Mouse (Mus musculus): ENCODE measurements at regions not wholly inside any gene's neighbourhood (a gene's known extent, or its start where the extent isn't known, plus 50 kb on each side); places are given as distances from the start of the nearest gene placed in this dataset.
"Not testable (repeated sequence)": the region's sequence is repeated elsewhere in the genome, so short reads cannot be mapped to it uniquely, and the experiment has no call there.

GRCm38 (mm10) chr7:137667165-137667564 lies 229.8 kb downstream of the Glrx3 start:
- 84% methylated on average over 2 of the region's 2 CpGs for WGBS
- no peaks in the 10 kb centered on the region for H3K4me1 ChIP-seq (ENCODE audit: control insufficient read depth, insufficient read depth, low read length)
- no peak overlapping the region for H3K27ac ChIP-seq (ENCODE audit: control insufficient read depth, insufficient read depth, low read depth, low read length, poor library complexity)
- no peak overlapping the region for H3K4me3 ChIP-seq (replicated peaks; ENCODE audit: control insufficient read depth, low read depth, low read length)
- TF ChIP-seq POLR2A (IDR thresholded peaks at IDR 0.05; ENCODE audit: borderline replicate concordance, control insufficient read depth, low read depth, low read length) (no peak), CTCF (IDR thresholded peaks at IDR 0.05; ENCODE audit: control insufficient read depth, insufficient read depth, low read length) (no peak)

GRCm38 (mm10) chr7:137671156-137671555 lies 233.7 kb downstream of the Glrx3 start:
- 46% methylated on average over 4 of the region's 4 CpGs for WGBS
- Histone ChIP-seq H3K4me3 (replicated peaks; ENCODE audit: control insufficient read depth, low read depth, low read length) (no peak overlapping the region), H3K27ac (ENCODE audit: control insufficient read depth, insufficient read depth, low read depth, low read length, poor library complexity) (no peak overlapping the region), H3K4me1 (ENCODE audit: control insufficient read depth, insufficient read depth, low read length) (no peaks in the 10 kb centered on the region)
- no peak for TF ChIP-seq CTCF (IDR thresholded peaks at IDR 0.05; ENCODE audit: control insufficient read depth, insufficient read depth, low read length)
- TF ChIP-seq POLR2A (IDR thresholded peaks at IDR 0.05; ENCODE audit: borderline replicate concordance, control insufficient read depth, low read depth, low read length), result no peak

- WGBS, result 70% methylated on average over 1 of the region's 1 CpGs
Observed at GRCm38 (mm10) chr7:137674596-137674995, 237.2 kb downstream of the Glrx3 start.

GRCm38 (mm10) chr7:137675381-137675780 lies 238.0 kb downstream of the Glrx3 start:
- WGBS, result 73% methylated on average over 5 of the region's 5 CpGs
- Histone ChIP-seq H3K4me1 (ENCODE audit: control insufficient read depth, insufficient read depth, low read length) (no peaks in the 10 kb centered on the region), H3K27ac (ENCODE audit: control insufficient read depth, insufficient read depth, low read depth, low read length, poor library complexity) (no peak overlapping the region), H3K4me3 (replicated peaks; ENCODE audit: control insufficient read depth, low read depth, low read length) (no peak overlapping the region)
- TF ChIP-seq CTCF (IDR thresholded peaks at IDR 0.05; ENCODE audit: control insufficient read depth, insufficient read depth, low read length), result no peak
- no peak for TF ChIP-seq POLR2A (IDR thresholded peaks at IDR 0.05; ENCODE audit: borderline replicate concordance, control insufficient read depth, low read depth, low read length)

More at GRCm38 (mm10) chr7:137674596-137674995, 237.2 kb downstream of the Glrx3 start:
- Histone ChIP-seq H3K4me1 (ENCODE audit: control insufficient read depth, insufficient read depth, low read length) (no peaks in the 10 kb centered on the region), H3K4me3 (replicated peaks; ENCODE audit: control insufficient read depth, low read depth, low read length) (no peak overlapping the region), H3K27ac (ENCODE audit: control insufficient read depth, insufficient read depth, low read depth, low read length, poor library complexity) (no peak overlapping the region)
- no peak for TF ChIP-seq CTCF (IDR thresholded peaks at IDR 0.05; ENCODE audit: control insufficient read depth, insufficient read depth, low read length)
- TF ChIP-seq POLR2A (IDR thresholded peaks at IDR 0.05; ENCODE audit: borderline replicate concordance, control insufficient read depth, low read depth, low read length), result no peak

- Histone ChIP-seq H3K27ac (ENCODE audit: control insufficient read depth, insufficient read depth, low read depth, low read length, poor library complexity) (no peak overlapping the region), H3K4me3 (replicated peaks; ENCODE audit: control insufficient read depth, low read depth, low read length) (no peak overlapping the region), H3K4me1 (ENCODE audit: control insufficient read depth, insufficient read depth, low read length) (no peaks in the 10 kb centered on the region)
- 69% methylated on average over 6 of the region's 6 CpGs for WGBS
- no peak for TF ChIP-seq CTCF (IDR thresholded peaks at IDR 0.05; ENCODE audit: control insufficient read depth, insufficient read depth, low read length)
- TF ChIP-seq POLR2A (IDR thresholded peaks at IDR 0.05; ENCODE audit: borderline replicate concordance, control insufficient read depth, low read depth, low read length), result no peak
Observed at GRCm38 (mm10) chr7:137684826-137685225, 247.4 kb downstream of the Glrx3 start.

- 43% methylated on average over 6 of the region's 6 CpGs for WGBS
- TF ChIP-seq CTCF (IDR thresholded peaks at IDR 0.05; ENCODE audit: control insufficient read depth, insufficient read depth, low read length) (no peak), POLR2A (IDR thresholded peaks at IDR 0.05; ENCODE audit: borderline replicate concordance, control insufficient read depth, low read depth, low read length) (no peak)
- H3K4me3 ChIP-seq (replicated peaks; ENCODE audit: control insufficient read depth, low read depth, low read length), result no peak overlapping the region
- no peak overlapping the region for H3K27ac ChIP-seq (ENCODE audit: control insufficient read depth, insufficient read depth, low read depth, low read length, poor library complexity)
- no peaks in the 10 kb centered on the region for H3K4me1 ChIP-seq (ENCODE audit: control insufficient read depth, insufficient read depth, low read length)
Observed at GRCm38 (mm10) chr7:137685320-137685719, 247.9 kb downstream of the Glrx3 start.

GRCm38 (mm10) chr7:137696831-137697230 lies 259.4 kb downstream of the Glrx3 start:
- 83% methylated on average over 5 of the region's 5 CpGs for WGBS
- H3K4me3 ChIP-seq (replicated peaks; ENCODE audit: control insufficient read depth, low read depth, low read length), result no peak overlapping the region
- no peak overlapping the region for H3K27ac ChIP-seq (ENCODE audit: control insufficient read depth, insufficient read depth, low read depth, low read length, poor library complexity)
- H3K4me1 ChIP-seq (ENCODE audit: control insufficient read depth, insufficient read depth, low read length), result no peaks in the 10 kb centered on the region
- TF ChIP-seq CTCF (IDR thresholded peaks at IDR 0.05; ENCODE audit: control insufficient read depth, insufficient read depth, low read length) (no peak), POLR2A (IDR thresholded peaks at IDR 0.05; ENCODE audit: borderline replicate concordance, control insufficient read depth, low read depth, low read length) (no peak)

GRCm38 (mm10) chr7:137698501-137698900 lies 261.1 kb downstream of the Glrx3 start:
- WGBS, result 80% methylated on average over 6 of the region's 6 CpGs

GRCm38 (mm10) chr7:137712862-137713261 lies 275.4 kb downstream of the Glrx3 start:
- TF ChIP-seq POLR2A (IDR thresholded peaks at IDR 0.05; ENCODE audit: borderline replicate concordance, control insufficient read depth, low read depth, low read length) (no peak), CTCF (IDR thresholded peaks at IDR 0.05; ENCODE audit: control insufficient read depth, insufficient read depth, low read length) (no peak)
- Histone ChIP-seq H3K27ac (ENCODE audit: control insufficient read depth, insufficient read depth, low read depth, low read length, poor library complexity) (no peak overlapping the region), H3K4me3 (replicated peaks; ENCODE audit: control insufficient read depth, low read depth, low read length) (no peak overlapping the region), H3K4me1 (ENCODE audit: control insufficient read depth, insufficient read depth, low read length) (no peaks in the 10 kb centered on the region)
- WGBS, result 75% methylated on average over 9 of the region's 9 CpGs

More at GRCm38 (mm10) chr7:137698501-137698900, 261.1 kb downstream of the Glrx3 start:
- H3K4me3 ChIP-seq (replicated peaks; ENCODE audit: control insufficient read depth, low read depth, low read length); H3K27ac ChIP-seq (ENCODE audit: control insufficient read depth, insufficient read depth, low read depth, low read length, poor library complexity); H3K4me1 ChIP-seq (ENCODE audit: control insufficient read depth, insufficient read depth, low read length): not testable (repeated sequence)

All from bone marrow, adult 2 months (tissue).